Mouse (Mus musculus): ENCODE data around the gene Usp7. TPM values are rescaled to one million over a fixed set of nuclear protein-coding genes. Genes with fewer than 3 reads are reported as not detected.
"Not testable (repeated sequence)": the region's sequence is repeated elsewhere in the genome, so short reads cannot be mapped to it uniquely, and the experiment has no call there.

The Usp7 gene
- polyA plus RNA-seq, 1 experiment from 2014 or later = 35.9 TPM

DNA sequence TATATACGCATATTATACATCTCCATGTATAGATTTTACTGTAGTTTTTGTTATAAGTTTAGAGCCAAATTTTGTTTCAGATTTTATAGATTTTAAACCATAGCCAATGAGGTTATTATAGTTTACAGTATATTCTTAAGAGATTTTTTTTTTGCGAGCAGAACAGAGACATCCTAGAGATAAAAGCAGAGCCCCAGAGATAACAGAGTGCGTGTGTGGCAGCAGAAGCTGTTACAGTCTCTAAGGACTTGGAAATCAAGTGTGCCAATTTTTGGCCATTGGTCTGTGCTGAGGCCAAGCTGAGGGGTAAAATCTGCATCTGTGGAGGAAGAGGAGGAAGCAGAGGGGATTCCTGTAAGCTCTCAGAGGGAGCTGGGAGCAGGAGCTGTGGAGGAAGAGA is 11.9 kb downstream of the Usp7 start:
- no peak for ATAC-seq (ENCODE audit: low FRiP score, low read depth)
- Histone ChIP-seq H3K27me3 (no peaks in the 10 kb centered on the region), H3K27ac (replicated peaks) (no peak overlapping the region), H3K4me2 (replicated peaks) (no peak overlapping the region), H3K36me3 (no peaks in the 10 kb centered on the region), H3K4me1 (no peaks in the 10 kb centered on the region), H3K9me3 (no peaks in the 10 kb centered on the region), H3K9ac (replicated peaks) (no peak overlapping the region), H3K4me3 (no peak overlapping the region)
- WGBS = 88% methylated on average over 3 of the region's 3 CpGs

DNA sequence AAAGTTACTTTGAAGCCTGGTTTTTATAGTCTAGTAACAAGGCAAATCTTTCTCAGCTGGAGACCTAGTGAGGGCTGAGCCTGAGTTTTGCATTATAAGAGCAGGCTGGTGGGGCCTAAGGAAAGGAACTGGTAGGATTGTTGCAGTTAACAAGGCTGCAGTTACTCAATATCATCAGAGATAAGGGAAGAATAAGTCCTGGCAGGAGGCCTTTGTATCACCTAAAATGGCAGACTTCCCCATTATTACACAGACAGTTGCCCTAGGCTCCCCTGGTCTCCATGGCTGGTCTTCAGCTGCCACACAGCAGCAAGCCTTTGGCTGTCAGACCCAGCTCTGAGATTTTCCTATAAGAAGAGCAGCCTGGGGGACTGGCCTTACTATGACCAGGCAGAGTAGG is 13.4 kb downstream of the Usp7 start:
- H3K9ac ChIP-seq (replicated peaks) = no peak overlapping the region
- no peaks in the 10 kb centered on the region for H3K27me3 ChIP-seq
- H3K27ac ChIP-seq (replicated peaks) = no peak overlapping the region
- no peak overlapping the region for H3K4me3 ChIP-seq
- H3K36me3 ChIP-seq = no peaks in the 10 kb centered on the region
- no peak for ATAC-seq (ENCODE audit: low FRiP score, low read depth)
- no peaks in the 10 kb centered on the region for H3K4me1 ChIP-seq
- no peaks in the 10 kb centered on the region for H3K9me3 ChIP-seq
- H3K4me2 ChIP-seq (replicated peaks) = no peak overlapping the region

DNA sequence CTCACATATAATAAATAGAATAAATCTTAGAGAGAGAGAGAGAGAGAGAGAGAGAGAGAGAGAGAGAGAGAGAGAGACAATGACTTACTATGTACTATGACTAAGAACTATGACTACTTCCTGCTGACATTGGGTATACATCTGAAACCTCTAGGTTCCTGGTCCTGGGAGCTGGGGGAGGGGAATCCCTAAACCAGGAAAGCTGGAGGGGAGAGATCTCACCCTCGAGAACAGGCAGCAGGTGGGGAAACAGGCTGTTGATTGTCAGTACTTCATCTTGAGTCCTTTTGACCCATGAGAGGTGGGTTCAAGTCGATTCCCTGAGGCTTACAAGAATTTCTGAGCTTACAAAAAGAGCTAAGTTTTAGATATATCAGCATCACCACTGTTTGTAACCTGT is 14.9 kb downstream of the Usp7 start:
- H3K9me3 ChIP-seq = no peaks in the 10 kb centered on the region
- 74% methylated on average over 2 of the region's 2 CpGs for whole genome bisulfite sequencing
- H3K27me3 ChIP-seq = no peaks in the 10 kb centered on the region
- no peaks in the 10 kb centered on the region for H3K4me1 ChIP-seq
- H3K27ac ChIP-seq (replicated peaks) = no peak overlapping the region
- ATAC-seq (ENCODE audit: low FRiP score, low read depth) = no peak
- H3K36me3 ChIP-seq = no peaks in the 10 kb centered on the region
- no peak overlapping the region for H3K4me2 ChIP-seq (replicated peaks)
- no peak overlapping the region for H3K9ac ChIP-seq (replicated peaks)
- no peak overlapping the region for H3K4me3 ChIP-seq

GRCm38 (mm10) chr16:8776634-8777033 is 15.5 kb downstream of the Usp7 start:
- Histone ChIP-seq H3K4me2 (replicated peaks) (no peak overlapping the region), H3K9me3 (no peaks in the 10 kb centered on the region), H3K27me3 (no peaks in the 10 kb centered on the region), H3K9ac (replicated peaks) (no peak overlapping the region), H3K36me3 (no peaks in the 10 kb centered on the region), H3K27ac (replicated peaks) (no peak overlapping the region), H3K4me1 (no peaks in the 10 kb centered on the region), H3K4me3 (no peak overlapping the region)
- WGBS = 89% methylated on average over 11 of the region's 11 CpGs
- ATAC-seq (ENCODE audit: low FRiP score, low read depth) = no peak

GRCm38 (mm10) chr16:8771086-8771485 is 21.0 kb downstream of the Usp7 start:
- Histone ChIP-seq H3K9me3 (no peaks in the 10 kb centered on the region), H3K9ac (replicated peaks) (no peak overlapping the region), H3K4me3 (no peak overlapping the region), H3K27ac (replicated peaks) (no peak overlapping the region), H3K27me3 (peaks cover 6% of the 10 kb centered on the region; the same call in 1 of the 2 replicates), H3K4me2 (replicated peaks) (no peak overlapping the region), H3K36me3 (no peaks in the 10 kb centered on the region), H3K4me1 (no peaks in the 10 kb centered on the region)
- 49% methylated on average over 4 of the region's 4 CpGs for WGBS
- no peak for ATAC-seq (ENCODE audit: low FRiP score, low read depth)

DNA sequence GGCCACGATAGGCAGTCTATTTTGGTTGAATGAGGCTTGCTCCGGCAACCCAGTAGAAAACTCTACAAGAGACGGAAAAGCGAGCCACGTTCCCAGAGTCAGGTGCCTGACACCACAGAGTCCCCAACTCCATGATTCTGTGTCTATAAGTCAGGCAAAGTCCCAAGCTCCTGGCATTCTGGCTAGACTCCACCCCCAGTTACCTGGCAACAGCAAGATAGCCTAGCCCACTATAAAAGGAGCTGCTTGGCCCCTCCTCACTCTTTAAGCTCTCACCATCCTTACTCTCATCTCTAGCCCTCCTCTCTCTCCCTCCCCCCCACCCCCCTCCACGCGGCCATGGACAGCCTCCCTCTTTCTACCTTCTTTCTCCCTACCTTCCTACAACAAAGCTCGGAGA is 21.8 kb downstream of the Usp7 start:
- H3K4me1 ChIP-seq; H3K4me3 ChIP-seq; H3K27me3 ChIP-seq; H3K9me3 ChIP-seq; H3K4me2 ChIP-seq (replicated peaks); H3K27ac ChIP-seq (replicated peaks); H3K9ac ChIP-seq (replicated peaks); ATAC-seq (ENCODE audit: low FRiP score, low read depth); H3K36me3 ChIP-seq: not testable (repeated sequence)
- 55% methylated on average over 8 of the region's 8 CpGs for WGBS

- H3K4me3 ChIP-seq = no peak overlapping the region
- H3K4me1 ChIP-seq = no peaks in the 10 kb centered on the region
- H3K9ac ChIP-seq (replicated peaks) = no peak overlapping the region
- H3K27me3 ChIP-seq = peaks cover 6% of the 10 kb centered on the region; the same call in 1 of the 2 replicates
- no peaks in the 10 kb centered on the region for H3K36me3 ChIP-seq
- no peak for ATAC-seq (ENCODE audit: low FRiP score, low read depth)
- no peak overlapping the region for H3K4me2 ChIP-seq (replicated peaks)
- H3K27ac ChIP-seq (replicated peaks) = no peak overlapping the region
- no peaks in the 10 kb centered on the region for H3K9me3 ChIP-seq
- 65% methylated on average over 4 of the region's 4 CpGs for WGBS
These were observed 22.6 kb downstream of the Usp7 start for GRCm38 (mm10) chr16:8769466-8769865.

GRCm38 (mm10) chr16:8769065-8769464 is 23.0 kb downstream of the Usp7 start:
- H3K36me3 ChIP-seq = no peaks in the 10 kb centered on the region
- WGBS = 16% methylated on average over 10 of the region's 10 CpGs
- peaks cover 6% of the 10 kb centered on the region; the same call in 1 of the 2 replicates for H3K27me3 ChIP-seq
- peak; percentile 74 for ATAC-seq (ENCODE audit: low FRiP score, low read depth)
- H3K9ac ChIP-seq (replicated peaks) = no peak overlapping the region
- no peak overlapping the region for H3K4me3 ChIP-seq
- H3K4me1 ChIP-seq = no peaks in the 10 kb centered on the region; the same call in 1 of the 2 replicates
- H3K27ac ChIP-seq (replicated peaks) = no peak overlapping the region
- no peak overlapping the region for H3K4me2 ChIP-seq (replicated peaks)
- no peaks in the 10 kb centered on the region for H3K9me3 ChIP-seq

DNA sequence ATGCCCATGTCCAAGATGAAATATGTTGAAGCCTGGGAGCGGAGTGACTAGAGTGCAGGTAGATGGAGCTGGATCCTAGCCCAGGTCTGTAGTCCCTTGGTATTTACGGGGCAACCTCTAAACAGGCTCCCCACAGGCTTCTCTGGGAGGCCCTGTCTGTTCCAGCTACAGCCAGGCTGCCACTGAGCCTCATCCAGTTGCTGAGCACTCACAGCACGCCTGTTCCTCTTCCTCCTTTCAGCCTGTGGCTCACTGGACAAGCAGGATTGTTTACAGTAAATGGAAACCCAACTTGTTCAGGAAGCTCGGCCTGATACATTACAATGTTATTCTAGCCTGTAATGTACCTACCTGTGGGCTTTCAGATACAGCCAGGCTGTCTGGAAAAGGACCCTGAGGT is 23.5 kb downstream of the Usp7 start:
- Histone ChIP-seq H3K4me1 (no peaks in the 10 kb centered on the region; the same call in 1 of the 2 replicates), H3K27me3 (peaks cover 6% of the 10 kb centered on the region; the same call in 1 of the 2 replicates), H3K9ac (replicated peaks) (no peak overlapping the region), H3K4me2 (replicated peaks) (no peak overlapping the region), H3K4me3 (no peak overlapping the region), H3K36me3 (no peaks in the 10 kb centered on the region), H3K27ac (replicated peaks) (no peak overlapping the region), H3K9me3 (no peaks in the 10 kb centered on the region)
- WGBS = 78% methylated on average over 4 of the region's 4 CpGs
- ATAC-seq (ENCODE audit: low FRiP score, low read depth) = no peak

- H3K4me1 ChIP-seq = no peaks in the 10 kb centered on the region; the same call in 1 of the 2 replicates
- no peak overlapping the region for H3K9ac ChIP-seq (replicated peaks)
- 85% methylated on average over 4 of the region's 4 CpGs for WGBS
- H3K9me3 ChIP-seq = no peaks in the 10 kb centered on the region
- H3K4me2 ChIP-seq (replicated peaks) = no peak overlapping the region
- peaks cover 6% of the 10 kb centered on the region; the same call in 1 of the 2 replicates for H3K27me3 ChIP-seq
- no peak for ATAC-seq (ENCODE audit: low FRiP score, low read depth)
- no peaks in the 10 kb centered on the region for H3K36me3 ChIP-seq
- no peak overlapping the region for H3K4me3 ChIP-seq
- H3K27ac ChIP-seq (replicated peaks) = no peak overlapping the region
These were observed 24.0 kb downstream of the Usp7 start for GRCm38 (mm10) chr16:8768071-8768470.

DNA sequence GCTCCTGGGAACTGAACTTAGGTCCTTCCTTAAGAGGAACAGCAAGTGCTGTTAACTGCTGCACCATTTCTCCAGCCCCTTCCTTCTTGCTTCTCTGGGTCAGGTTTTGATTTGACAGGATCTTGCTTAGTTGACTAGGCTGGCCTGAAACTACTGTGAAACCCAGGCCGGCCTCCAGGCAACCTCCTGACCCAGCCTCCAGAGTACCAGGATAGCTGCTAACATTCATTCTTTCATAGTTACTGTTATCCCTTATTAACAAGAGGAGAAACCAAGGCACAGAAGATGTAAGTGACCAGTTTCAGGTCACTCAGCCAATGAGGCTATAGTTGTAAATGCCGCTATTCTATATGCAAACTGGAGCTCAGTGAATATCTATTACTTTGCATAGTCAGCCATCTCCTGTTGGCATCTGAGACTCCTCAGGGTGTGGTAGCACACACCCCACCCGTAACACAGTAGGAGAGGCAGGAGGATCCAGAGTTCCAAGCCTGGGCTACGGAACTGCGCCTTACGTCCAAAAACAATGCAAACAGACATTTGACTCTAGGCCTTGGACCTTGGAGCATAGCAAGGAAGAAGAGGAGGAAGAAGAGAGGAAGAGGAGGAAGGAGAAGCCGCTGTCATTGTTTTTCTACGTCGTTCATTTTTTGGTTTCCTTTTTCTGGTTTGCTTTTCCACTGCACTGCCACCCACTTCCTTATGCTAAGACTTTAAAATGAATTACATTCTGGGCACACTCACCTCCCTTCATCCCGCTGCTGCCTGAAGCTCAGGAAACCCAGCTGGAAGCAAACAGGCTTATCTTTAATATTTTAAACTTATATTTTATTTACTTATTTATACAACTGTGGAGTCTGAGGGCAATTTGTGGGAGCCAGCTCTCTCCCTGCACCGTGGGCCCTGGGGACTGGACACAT is 24.7 kb downstream of the Usp7 start:
- ATAC-seq (ENCODE audit: low FRiP score, low read depth) = no peak
- H3K27me3 ChIP-seq = peaks cover 6% of the 10 kb centered on the region; the same call in 1 of the 2 replicates
- no peak overlapping the region for H3K9ac ChIP-seq (replicated peaks)
- WGBS = 88% methylated on average over 11 of the region's 11 CpGs
- no peaks in the 10 kb centered on the region for H3K9me3 ChIP-seq
- no peak overlapping the region for H3K27ac ChIP-seq (replicated peaks)
- no peaks in the 10 kb centered on the region for H3K36me3 ChIP-seq
- H3K4me1 ChIP-seq = no peaks in the 10 kb centered on the region; the same call in 1 of the 2 replicates
- no peak overlapping the region for H3K4me2 ChIP-seq (replicated peaks)
- no peak overlapping the region for H3K4me3 ChIP-seq

DNA sequence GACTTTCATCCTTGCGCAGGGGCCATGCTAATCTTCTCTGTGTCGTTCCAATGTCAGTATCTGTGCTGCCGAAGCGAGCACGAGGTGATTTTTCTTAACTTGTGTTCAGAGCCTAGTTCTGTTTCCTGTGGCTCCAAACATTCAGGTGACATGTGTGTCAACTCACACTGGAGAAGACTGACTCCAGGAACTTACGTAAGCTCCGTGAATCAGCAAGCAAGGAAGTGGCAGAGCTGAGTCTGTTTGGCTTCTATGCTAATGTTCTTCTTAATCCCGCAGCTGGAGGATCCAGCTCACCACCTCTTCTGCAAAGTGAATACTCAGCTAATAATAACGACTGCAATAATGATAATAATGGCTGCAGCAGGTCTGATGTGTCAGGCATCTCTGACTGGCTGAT is 25.9 kb downstream of the Usp7 start:
- H3K9ac ChIP-seq (replicated peaks) = no peak overlapping the region
- no peak overlapping the region for H3K4me3 ChIP-seq
- no peak overlapping the region for H3K27ac ChIP-seq (replicated peaks)
- 47% methylated on average over 9 of the region's 9 CpGs for WGBS
- H3K4me1 ChIP-seq = no peaks in the 10 kb centered on the region; the same call in 1 of the 2 replicates
- no peaks in the 10 kb centered on the region for H3K36me3 ChIP-seq
- peaks cover 6% of the 10 kb centered on the region; the same call in 1 of the 2 replicates for H3K27me3 ChIP-seq
- ATAC-seq (ENCODE audit: low FRiP score, low read depth) = no peak
- H3K9me3 ChIP-seq = no peaks in the 10 kb centered on the region
- no peak overlapping the region for H3K4me2 ChIP-seq (replicated peaks)

All from midbrain, embryonic 12.5 days (tissue).